In genomic region chr17:27152976-27153723, GRCm38 (mm10) we compare ENCODE assay signal across 7 mouse cellular contexts. TPM values are rescaled to one million over a fixed set of nuclear protein-coding genes. Genes with fewer than 3 reads are reported as not detected.
DNase-seq lines count a peak whose midpoint lies in the region; ATAC-seq and TF ChIP-seq lines count a peak whose summit lies in the region.

No protein-coding gene starts in this region.

- no peak for TF ChIP-seq CTCF in left cerebral cortex, adult 2 months (IDR thresholded peaks at IDR 0.05)

- peak overlapping the region; percentile 20; the same call in 1 of the 2 replicates for H3K27ac ChIP-seq in left cerebral cortex, adult 2 months
- H3K27ac ChIP-seq in brown adipose tissue, adult 24 weeks (replicated peaks; ENCODE audit: low read depth, low read length): peak overlapping the region; percentile 75

- H3K4me3 ChIP-seq in left cerebral cortex, adult 2 months: no peak overlapping the region
- no peak overlapping the region for H3K4me3 ChIP-seq in brown adipose tissue, adult 24 weeks (ENCODE audit: insufficient read depth, low read depth, low read length)

- intact Hi-C loops in left cerebral cortex, adult 2 months (cut with DNase I): no loop called here
- intact Hi-C loops in left cerebral cortex, postnatal 25 days (cut with DNase I): no loop called here

- peaks cover 13% of the 10 kb centered on the region for H3K4me1 ChIP-seq in brown adipose tissue, adult 24 weeks (ENCODE audit: control insufficient read depth, insufficient read depth, insufficient read length, low read length)

- DNase-seq in left cerebral cortex, adult 2 months (ENCODE audit: extremely low spot score in 1 of 2, low spot score in 2 of 2): no peak
- DNase-seq in left cerebral cortex, postnatal 25 days (ENCODE audit: low spot score in 2 of 2): no peak
- no peak for DNase-seq in urinary bladder, postnatal 14 days (ENCODE audit: low spot score)
- no peak for DNase-seq in right cerebral cortex, postnatal 25 days

- ATAC-seq in erythroid progenitor cell, adult 5-6 weeks (replicated peaks; ENCODE audit: low FRiP score, poor library complexity, severe bottlenecking): peak; percentile 79
- peak; percentile 91 for ATAC-seq in megakaryocyte progenitor cell, adult 5-6 weeks (replicated peaks; ENCODE audit: poor library complexity)

RNA-seq across cellular contexts. Expression of gene Ip6k3, which starts 14.4 kb away (rescaled TPM):
- total RNA-seq in left cerebral cortex, adult 2 months (2021): under 1 TPM; 0.38 to 0.47 TPM
- under 1 TPM; 0.32 to 0.44 TPM for total RNA-seq in left cerebral cortex, postnatal 25 days (2021)
- 0.44 TPM in 1 of 2 replicates, not detected in the other for polyA plus RNA-seq in brown adipose tissue, adult 24 weeks (2012; ENCODE audit: insufficient read depth, insufficient read length, missing spikeins)
- total RNA-seq in erythroid progenitor cell, adult 5-6 weeks (2015; ENCODE audit: low replicate concordance): not detected in 2 replicates
- total RNA-seq in erythroid progenitor cell, adult 5-6 weeks (2017; ENCODE audit: low replicate concordance): not detected in 2 replicates
- total RNA-seq in megakaryocyte progenitor cell, adult 5-6 weeks (2015): not detected in 2 replicates
- not detected in 2 replicates for total RNA-seq in megakaryocyte progenitor cell, adult 5-6 weeks (2017)

RNA-seq across cellular contexts. Expression of gene Uqcc2, which starts 19.4 kb away (rescaled TPM):
- 100 to 1,000 TPM; 215 to 245 TPM for total RNA-seq in left cerebral cortex, adult 2 months (2021)
- total RNA-seq in left cerebral cortex, postnatal 25 days (2021): 100 to 1,000 TPM; 215 to 241 TPM
- 311 and 350 TPM in 2 replicates for polyA plus RNA-seq in brown adipose tissue, adult 24 weeks (2012; ENCODE audit: insufficient read depth, insufficient read length, missing spikeins)
- total RNA-seq in erythroid progenitor cell, adult 5-6 weeks (2015; ENCODE audit: low replicate concordance): 9.6 and 33.9 TPM in 2 replicates
- total RNA-seq in erythroid progenitor cell, adult 5-6 weeks (2017; ENCODE audit: low replicate concordance): 4.2 and 39.0 TPM in 2 replicates
- 134 and 138 TPM in 2 replicates for total RNA-seq in megakaryocyte progenitor cell, adult 5-6 weeks (2015)
- 154 and 170 TPM in 2 replicates for total RNA-seq in megakaryocyte progenitor cell, adult 5-6 weeks (2017)

RNA-seq across cellular contexts. Expression of gene Lemd2, which starts 51.1 kb away (rescaled TPM):
- 10 to 100 TPM; 45.3 to 45.7 TPM for total RNA-seq in left cerebral cortex, adult 2 months (2021)
- 10 to 100 TPM; 39.9 to 44.1 TPM for total RNA-seq in left cerebral cortex, postnatal 25 days (2021)
- polyA plus RNA-seq in brown adipose tissue, adult 24 weeks (2012; ENCODE audit: insufficient read depth, insufficient read length, missing spikeins): 12.3 and 19.7 TPM in 2 replicates
- 14.1 and 49.5 TPM in 2 replicates for total RNA-seq in erythroid progenitor cell, adult 5-6 weeks (2015; ENCODE audit: low replicate concordance)
- 17.6 and 31.8 TPM in 2 replicates for total RNA-seq in erythroid progenitor cell, adult 5-6 weeks (2017; ENCODE audit: low replicate concordance)
- total RNA-seq in megakaryocyte progenitor cell, adult 5-6 weeks (2015): 12.1 and 13.0 TPM in 2 replicates
- 21.4 and 21.8 TPM in 2 replicates for total RNA-seq in megakaryocyte progenitor cell, adult 5-6 weeks (2017)
